Mouse (Mus musculus): ENCODE data around the gene Gm20815. TPM values are rescaled to one million over a fixed set of nuclear protein-coding genes. Genes with fewer than 3 reads are reported as not detected.
"Not testable (repeated sequence)": the region's sequence is repeated elsewhere in the genome, so short reads cannot be mapped to it uniquely, and the experiment has no call there.

Gm20815 gene
- total RNA-seq (2021), result not detected
- long read RNA-seq, experiment 1, result 0 reads
- long read RNA-seq, experiment 2, result 0 reads

DNA sequence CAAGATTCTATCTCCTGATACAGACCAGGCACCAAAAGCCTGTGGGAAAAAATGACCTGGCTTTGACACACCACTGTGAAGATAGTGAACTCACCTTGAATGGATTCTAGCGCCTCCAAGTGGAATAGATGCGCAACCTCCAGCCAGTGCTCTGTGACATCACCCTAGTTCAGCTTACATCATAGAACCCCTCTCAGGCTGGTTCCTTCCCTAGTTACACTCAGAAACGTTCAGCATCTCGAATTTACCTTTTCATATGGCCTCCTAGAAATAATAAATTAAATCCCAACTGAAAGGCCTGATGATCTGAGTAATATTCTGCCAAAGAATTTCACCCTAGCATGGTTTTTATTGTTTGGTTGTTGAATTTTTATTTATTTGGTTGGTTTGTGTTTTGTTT is at the start of gene Gm20815:
TSS of gene Gm20815 (minus strand) at position 101 of the 400 bp plus-strand sequence.
- not testable (repeated sequence) for DNase-seq (ENCODE audit: low spot score in 2 of 2)

Measured in adrenal gland, postnatal 4 days (tissue).